Mouse (Mus musculus) testis, adult 2 months (tissue): ENCODE measurements around the gene Ikbke.

Experiments used
- CTCF ChIP-seq: fragments of 200-500 bp; IDR thresholded peaks from 2 replicates; pipeline ENCODE4 v1.5.1; 2012; ENCODE audit warnings: low read depth, mild to moderate bottlenecking, inconsistent platforms, low read length, moderate library complexity; ENCODE audit not compliant: control insufficient read depth, insufficient read depth, insufficient replicate concordance
- POLR2A ChIP-seq: fragments of 200-500 bp; IDR thresholded peaks from 2 replicates; pipeline ENCODE4 v1.6.1; 2012; ENCODE audit warnings: low read depth, mild to moderate bottlenecking, inconsistent platforms, low read length, moderate library complexity; ENCODE audit not compliant: control insufficient read depth

DNA sequence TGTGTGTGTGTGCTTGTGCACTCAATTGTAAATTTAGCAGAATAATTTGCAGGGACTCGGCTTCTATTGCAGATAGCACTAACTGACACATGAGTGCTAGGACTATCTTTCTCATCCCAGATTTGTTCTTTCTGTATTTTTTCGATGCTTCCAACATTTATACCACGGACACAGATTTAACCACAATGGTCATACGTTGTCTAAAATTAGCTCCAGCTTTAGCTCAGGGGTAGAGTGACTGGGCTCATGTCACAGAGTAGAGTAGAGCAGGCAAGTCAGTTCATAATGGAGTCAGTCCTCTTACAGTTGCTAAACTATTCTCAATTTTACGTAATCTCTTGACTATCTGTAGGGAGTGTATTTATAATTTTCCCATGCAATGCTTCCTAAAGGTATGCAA lies 50.7 kb downstream of the Ikbke start:
- TF ChIP-seq CTCF (no peak), POLR2A (no peak)
